Mouse (Mus musculus) embryo, embryonic 10 days (tissue): ENCODE results near the gene Ddi2.

Experiments used
- DNase-seq: peaks from one replicate; pipeline ENCODE4 v3.0.0-alpha.2; 2015; ENCODE audit warnings: low spot score

Gene Ddi2

DNA sequence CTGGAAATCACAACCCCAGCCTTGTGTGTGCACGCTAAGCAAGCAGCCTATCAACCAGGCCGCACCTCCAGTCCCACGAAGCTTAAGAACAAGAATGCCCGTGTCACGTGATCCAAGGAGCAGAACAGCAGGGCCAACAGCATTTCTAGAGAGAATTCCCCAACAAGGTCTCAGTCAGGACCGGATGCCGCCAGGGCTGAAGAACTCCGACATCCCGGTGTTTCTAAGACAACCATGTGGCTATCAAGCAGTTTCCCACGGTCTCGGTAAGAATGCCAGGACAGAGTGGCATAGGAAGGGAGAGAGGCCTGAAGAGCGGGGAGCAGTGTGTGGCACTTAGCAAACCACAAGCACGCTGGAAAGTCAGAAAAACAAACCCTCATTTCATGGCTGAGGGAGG lies 69.4 kb downstream of the Ddi2 start:
- DNase-seq, result no peak

DNA sequence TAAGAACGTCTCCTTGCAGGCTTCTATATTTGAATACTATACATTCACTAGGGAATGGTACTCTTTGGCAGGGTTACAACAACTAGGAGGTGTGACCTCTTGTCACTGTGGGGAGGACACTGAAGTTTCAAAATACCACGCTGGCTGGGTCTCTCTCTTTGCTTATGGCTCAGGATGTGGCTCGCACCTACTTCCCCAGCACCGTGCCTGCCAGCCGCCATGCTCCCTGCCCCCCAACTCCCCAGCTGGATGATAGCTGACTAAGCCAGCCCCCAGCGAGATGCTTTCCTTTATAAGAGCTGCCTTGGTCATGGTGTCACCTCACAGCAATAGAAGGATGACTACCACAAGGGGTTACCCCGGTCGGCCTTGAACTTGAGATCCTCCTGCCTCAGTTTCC lies 70.2 kb downstream of the Ddi2 start:
- no peak for DNase-seq

DNA sequence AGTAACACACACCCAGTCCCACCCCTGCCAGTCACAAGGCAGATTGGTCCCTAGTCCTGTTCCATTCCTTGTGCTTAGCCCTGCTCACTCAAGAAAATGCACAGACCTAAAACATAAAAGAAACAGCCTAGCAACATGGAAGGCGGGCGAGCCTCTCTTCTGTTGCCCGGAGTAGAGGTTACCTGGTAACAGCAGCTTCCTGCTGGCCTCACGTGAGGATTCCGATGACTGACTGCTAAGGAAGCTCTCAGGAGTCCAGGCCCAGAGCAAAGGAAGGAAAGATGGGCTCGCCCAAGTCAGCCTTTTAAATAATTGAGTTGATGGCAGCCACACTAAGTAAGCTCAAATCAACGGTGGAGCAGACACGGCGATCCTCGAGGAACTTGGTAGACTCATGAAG lies 71.3 kb downstream of the Ddi2 start:
- no peak for DNase-seq

DNA sequence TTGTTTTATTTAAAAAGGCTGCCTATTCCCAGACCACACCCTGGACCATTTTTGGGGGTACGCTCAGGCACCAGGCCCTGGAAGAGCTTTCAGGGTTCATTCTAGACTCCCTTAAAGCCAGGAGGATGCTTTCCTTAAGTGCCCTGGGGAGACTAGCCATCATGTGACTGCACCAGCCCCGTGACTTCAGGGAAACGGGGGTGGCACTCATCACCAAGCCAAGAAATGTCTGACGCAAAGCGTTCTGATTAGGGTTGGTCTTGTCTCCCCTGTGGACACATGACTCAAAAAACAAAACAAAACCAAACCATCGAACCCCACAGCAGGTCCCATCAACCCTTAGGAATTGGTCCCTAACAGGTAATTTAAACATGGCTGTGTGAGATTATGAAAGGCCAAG lies 71.9 kb downstream of the Ddi2 start:
- DNase-seq, result no peak

DNA sequence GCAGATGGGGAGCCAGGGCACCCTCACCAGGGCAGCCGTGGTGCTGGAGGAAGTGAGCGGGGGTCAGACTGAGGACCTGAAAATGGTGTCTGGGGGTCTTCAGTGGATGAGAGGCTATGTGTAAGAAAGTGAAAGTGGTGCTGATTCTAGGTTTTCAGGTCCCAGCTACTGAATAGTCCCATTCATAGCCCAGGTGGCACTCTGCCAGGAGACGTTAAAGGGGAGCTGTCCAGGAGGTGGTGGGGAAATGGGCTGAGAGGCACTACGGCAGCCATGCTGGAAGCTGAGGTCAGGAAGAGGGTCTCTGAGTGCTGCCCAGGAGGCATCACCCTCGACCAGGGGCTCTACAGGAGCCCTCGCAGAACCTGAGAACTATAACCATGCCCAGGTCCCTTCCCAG lies 74.0 kb downstream of the Ddi2 start:
- no peak for DNase-seq

DNA sequence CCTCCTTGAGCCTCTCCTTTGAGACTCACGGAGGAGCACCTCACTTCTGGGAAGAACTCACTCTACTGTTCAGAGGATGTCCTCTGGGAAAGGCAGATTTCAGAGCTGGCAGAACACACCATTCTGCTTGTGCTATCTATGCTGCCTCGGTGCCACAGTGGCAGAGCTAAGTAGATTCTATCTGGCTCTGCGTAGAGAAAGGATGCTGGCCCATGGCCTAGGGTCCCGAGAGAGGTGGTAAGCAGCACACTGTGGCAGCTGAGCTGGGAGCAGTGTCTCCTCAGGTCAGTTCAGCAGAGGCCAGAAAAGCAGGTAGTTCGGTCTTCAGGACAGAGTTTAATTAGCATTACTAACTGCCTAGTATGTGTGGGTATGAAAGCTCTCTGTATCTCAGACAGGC lies 75.0 kb downstream of the Ddi2 start:
- DNase-seq, result no peak

DNA sequence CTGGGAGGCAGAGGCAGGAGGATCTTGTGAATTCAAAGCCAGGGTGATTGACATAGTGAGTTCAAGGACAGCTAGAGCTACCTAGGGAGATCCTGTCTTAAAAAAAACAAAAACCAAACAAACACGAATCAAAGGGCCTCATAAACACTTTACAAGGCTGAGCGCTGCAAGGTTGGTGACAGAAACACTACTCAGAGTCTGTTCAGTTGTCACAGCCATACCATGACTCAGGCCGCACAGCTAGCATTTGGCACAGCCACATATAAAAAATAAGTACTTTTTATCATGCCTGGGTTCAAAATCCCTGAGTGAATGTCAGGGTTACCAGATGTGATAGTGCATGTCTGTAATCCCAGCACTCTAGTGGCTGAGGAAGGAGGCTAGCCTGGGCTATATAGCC lies 76.0 kb downstream of the Ddi2 start:
- DNase-seq, result no peak

DNA sequence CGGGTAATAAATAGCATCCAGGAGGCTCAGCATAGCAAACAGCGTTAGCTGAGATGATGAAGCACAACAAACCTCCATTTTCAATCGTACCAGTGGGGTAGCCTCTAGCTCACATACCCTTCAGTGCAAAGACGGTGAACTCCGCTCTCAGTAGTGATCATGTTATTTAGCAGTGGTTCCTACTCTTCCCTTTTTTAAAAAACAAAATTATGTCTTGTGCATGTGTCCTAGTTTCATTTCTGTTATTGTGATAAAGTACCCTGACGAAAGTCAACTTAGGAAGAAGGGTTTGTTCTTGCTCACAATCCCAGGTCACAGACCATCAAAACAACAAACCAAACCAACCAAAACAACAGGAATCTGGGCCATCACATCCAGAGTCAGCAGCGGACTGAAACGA lies 77.2 kb downstream of the Ddi2 start:
- DNase-seq, result no peak

DNA sequence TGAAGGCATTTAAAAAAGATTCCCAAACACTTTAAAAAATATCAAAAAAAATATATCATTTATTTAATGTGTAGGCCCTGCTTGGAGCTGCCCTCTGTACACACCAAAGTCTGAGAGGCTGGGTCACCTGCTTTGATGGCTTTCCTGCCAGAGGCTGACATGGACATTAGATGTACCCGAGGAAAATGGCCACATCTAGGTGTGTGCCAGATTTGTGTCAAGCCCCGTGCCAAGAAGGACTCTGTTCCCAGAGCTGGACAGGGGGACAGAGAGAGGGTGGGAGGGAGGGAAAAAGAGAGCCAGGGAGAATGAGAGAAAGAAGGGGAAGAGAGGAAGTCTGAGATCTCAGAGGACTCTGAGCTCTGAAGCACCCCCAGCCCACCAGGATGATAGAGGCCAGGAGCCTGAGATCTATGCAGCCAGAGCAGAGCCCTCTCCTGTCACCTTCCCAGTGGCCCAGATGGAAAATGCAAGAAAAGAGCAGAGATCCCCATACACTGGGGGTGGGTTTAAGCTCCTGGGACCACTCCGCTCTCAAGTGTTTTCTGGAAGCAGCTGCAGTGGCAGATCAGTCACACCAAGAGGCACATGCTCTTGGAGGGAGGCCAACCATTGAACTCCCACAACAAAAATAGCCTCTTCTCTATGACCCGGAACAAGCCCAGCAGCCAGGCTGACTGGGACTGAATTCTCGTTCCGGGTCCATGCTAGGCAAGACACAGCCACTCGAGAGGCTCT lies 79.9 kb downstream of the Ddi2 start:
- no peak for DNase-seq

DNA sequence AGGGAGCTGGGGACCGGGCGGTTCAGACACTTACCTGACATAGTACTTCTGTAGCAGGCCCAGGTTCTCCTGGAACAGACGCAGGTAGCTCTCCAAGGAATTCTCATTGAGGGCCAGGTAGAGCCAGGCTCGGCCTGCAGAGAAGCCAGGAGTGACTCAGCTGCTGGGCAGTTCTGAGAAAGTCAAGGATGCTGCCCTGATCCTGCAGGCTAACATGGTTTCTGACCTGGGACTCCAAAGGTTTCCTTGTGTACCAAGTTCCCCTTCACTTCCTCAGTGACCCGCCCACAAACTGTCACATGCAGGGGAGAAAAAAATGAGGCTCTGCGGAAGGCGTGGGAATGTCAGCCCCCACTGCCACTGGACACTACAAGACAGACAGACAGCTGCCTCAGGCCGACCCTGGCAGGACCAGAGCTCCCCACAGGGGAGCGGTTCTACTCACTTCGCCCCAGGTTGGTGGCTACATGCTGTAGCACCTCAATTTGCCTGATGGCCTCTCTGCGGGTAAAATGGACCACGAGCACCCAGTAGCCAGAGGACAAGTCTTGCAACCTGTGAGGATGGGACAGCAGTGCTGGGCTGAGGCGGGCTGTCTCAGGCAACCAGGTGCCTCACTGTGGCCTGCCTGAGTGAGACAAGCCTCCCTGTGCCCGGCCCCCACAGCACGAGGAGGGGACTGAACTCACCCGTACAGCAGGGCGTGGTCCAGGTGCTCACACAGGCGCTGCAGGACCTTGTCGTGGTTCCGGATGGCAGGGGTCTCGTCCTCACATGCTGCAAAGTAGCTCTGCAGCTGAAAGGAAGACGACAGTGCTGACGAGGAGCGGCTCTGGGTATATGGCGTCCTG lies 81.0 kb downstream of the Ddi2 start:
- DNase-seq, result no peak

DNA sequence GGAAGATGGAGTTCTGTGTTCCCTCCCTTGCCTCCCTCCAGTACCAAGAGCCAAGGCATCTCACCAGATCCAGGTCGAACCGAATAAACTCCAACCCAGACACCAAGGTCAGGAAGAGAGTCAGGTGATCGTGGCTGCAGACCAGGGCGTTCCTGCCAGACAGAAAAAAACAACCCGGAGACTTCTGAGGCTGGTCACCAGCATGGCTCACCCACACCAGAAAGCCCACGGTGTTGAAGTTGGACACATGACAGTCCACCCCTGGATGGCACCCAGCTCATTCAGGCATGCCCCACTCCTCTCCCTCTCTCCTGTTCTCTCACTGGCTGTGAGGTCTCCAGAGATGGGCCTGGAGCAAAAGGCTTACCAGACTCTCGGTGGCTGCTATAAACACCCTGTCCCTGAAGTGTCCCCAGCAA lies 81.9 kb downstream of the Ddi2 start:
- no peak for DNase-seq

DNA sequence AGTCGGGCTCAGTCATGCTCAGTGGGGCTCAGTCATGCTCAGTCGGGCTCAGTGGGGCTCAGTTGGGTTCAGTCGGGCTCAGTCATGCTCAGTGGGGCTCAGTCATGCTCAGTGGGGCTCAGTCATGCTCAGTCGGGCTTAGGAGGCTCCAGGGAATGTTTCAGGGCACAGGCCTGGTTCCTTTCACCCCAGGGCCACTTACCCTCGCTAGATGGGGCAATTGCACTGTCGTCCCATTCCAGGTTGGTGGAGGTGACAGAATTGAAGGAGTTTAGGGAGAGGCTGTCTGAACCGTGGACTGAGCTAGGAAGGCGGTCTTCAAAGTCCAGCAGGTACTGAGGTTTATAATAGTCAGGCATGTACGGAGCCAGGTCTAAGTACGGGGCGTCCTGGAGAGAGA lies 83.7 kb downstream of the Ddi2 start:
- DNase-seq, result no peak

DNA sequence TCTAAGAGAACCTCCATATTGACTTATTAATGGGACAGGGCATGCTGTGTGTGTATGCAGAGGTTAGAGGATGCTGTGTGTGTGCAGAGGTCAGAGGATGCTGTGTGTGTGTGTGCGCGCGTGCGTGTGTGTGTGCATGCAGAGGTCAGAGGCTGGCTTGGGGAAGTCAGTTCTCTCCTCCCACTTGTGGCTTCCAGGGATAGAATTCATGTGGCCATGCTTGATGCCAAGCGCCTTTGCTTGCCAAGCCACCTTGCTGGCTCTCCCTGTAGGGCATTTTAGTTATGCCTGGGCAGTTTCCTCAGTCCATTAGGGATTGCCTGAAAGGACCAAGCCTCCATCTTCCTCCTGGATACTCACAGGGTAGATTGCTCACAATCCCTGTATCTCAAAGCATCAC lies 86.5 kb downstream of the Ddi2 start:
- no peak for DNase-seq

DNA sequence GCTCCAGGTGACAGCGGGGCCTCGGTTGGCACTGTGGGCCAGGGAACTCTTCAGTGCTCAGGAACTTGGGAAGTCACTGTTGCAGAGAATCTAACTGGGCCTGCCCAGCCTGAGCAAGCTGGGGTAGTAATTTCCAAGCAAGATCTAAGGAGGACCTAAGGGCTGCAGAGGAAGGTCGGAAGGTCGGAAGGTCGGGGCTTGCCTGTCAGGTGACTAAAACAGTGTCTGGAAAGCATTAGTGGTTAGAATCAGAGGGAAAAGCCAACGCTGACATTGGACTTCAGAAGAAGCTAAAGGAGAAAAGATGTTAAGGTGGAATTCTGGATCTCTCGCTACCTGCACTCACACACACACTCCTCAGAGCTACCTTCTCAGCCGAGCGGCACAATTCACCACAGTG lies 87.2 kb downstream of the Ddi2 start:
- peak; percentile 80 for DNase-seq

DNA sequence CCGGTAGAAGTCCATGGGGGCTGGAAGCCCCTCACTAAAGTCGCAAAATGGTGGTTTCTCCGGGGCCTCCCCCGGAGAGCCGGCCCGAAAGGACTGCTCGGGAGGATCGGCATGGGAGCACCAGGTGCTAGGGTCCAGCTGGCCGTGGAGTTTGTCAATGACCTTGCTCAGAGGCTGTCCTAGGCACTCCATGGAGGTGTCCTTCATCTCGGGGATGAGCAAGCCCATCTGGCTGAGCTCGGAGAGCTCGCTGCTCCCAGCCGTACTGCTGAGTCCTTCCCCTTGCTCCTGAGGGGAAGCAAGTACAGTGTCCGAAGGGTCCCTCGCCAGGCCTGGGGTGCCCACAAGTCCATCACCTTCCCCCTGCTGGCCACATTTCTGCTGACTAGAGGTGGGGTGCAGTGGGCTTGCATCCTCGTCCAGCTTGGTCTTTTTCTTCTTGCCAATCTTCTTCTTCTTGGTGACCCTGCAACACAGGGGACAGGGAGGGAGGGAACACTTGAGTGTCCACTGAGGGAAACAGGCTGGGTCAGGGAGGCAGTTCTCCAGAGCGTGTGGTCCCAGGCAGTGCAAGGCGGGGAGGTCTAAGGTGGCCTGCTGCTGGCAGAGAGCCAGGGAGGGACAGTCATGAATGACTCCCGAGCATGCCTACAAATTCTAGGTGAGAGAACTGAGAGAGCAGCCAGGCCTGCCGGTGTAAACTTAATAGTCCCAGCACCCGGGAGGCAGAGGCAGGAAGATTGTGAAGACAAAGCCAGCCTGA lies 90.9 kb downstream of the Ddi2 start:
- DNase-seq, result no peak

DNA sequence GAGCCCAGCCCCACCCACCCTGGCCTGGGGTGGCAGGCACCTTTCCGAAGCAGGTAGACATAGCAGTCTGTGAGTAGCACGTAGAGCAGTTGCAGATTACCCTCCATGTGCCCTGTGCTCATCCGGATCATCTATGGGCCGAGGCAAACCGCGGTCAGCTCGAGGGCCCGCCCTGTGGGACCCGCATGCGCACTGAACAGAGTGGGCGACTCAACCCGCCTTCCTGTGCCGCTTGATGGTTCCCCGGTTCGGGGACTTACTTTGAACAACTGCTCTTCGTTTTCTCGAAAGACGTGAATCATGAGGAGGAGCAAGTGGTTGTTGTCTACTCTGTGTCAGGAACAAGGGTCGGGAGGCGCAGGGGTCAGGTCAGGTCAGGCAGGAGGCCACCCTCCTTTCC lies 92.0 kb downstream of the Ddi2 start:
- DNase-seq, result no peak

DNA sequence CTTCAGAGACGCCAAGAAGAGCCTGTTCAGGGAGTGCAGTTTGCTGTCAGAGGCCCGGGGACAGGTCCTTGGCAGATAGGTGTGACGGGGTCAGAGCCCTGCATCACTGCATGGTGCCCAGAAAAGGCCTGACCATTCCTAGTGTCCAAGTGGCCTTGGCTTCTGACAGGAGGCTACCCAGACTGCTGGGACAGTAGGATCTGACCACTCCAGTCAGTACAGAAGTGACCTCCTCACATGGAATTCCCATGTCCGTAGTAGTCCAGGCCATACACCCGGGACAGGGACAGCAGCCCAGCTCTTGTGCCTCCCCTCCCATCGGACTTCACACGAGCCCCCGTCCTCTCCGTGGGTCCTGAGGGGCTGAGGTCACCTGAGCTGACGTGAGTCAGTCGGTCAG lies 93.2 kb downstream of the Ddi2 start:
- no peak for DNase-seq

DNA sequence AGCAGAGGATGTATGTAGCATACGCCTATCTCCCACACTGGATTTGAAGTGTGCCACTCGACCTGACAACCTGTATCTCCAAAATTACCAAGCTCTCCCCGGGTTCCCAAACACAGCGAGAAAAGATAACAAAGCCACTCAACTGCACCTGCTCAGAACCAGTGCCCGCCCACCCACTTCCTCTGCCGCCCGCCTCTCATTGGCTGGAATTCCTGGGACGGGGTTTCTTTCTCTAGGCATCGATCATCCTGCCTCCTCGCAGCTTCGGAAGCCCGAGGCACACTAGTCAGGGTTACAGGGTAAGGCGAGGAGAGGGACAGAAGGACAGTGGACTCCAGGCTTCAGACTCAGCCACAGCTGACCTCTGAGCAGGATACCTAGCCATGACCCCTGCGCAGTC lies 94.6 kb downstream of the Ddi2 start:
- DNase-seq, result no peak
